Mouse (Mus musculus): ENCODE results near the gene Bsg. TPM values are rescaled to one million over a fixed set of nuclear protein-coding genes. Genes with fewer than 3 reads are reported as not detected.
"Not testable (repeated sequence)": the region's sequence is repeated elsewhere in the genome, so short reads cannot be mapped to it uniquely, and the experiment has no call there.

The Bsg gene
- total RNA-seq, 2 experiments from 2014 or later: 650 to 673 TPM

- intact Hi-C loops (cut with DNase I): loop anchor here (5.0 kb wide), 1 partner anchor 89 kb away; no protein-coding TSS in a partner anchor
- no peak for DNase-seq (ENCODE audit: low spot score in 2 of 2)
These were observed 5.8 kb upstream of the Bsg start for GRCm38 (mm10) chr10:79698459-79698858.

GRCm38 (mm10) chr10:79700676-79701075, 3.6 kb upstream of the Bsg start:
- intact Hi-C loops (cut with DNase I): no loop called here
- no peak for DNase-seq (ENCODE audit: low spot score in 2 of 2)

GRCm38 (mm10) chr10:79701443-79702129, 2.7 kb upstream of the Bsg start:
- DNase-seq (ENCODE audit: low spot score in 2 of 2): no peak
- intact Hi-C loops (cut with DNase I): no loop called here

- DNase-seq (ENCODE audit: low spot score in 2 of 2); intact Hi-C loops (cut with DNase I): not testable (repeated sequence)
These were observed 1.3 kb upstream of the Bsg start for GRCm38 (mm10) chr10:79702970-79703369.

GRCm38 (mm10) chr10:79703541-79703940, 750 bp upstream of the Bsg start:
- intact Hi-C loops (cut with DNase I): no loop called here
- DNase-seq (ENCODE audit: low spot score in 2 of 2): no peak

- DNase-seq (ENCODE audit: low spot score in 2 of 2): no peak
- intact Hi-C loops (cut with DNase I): loop anchor here (1.0 kb wide), 1 partner anchor 62 kb away; no protein-coding TSS in a partner anchor
These were observed 674 bp downstream of the Bsg start for GRCm38 (mm10) chr10:79704970-79705360.

- DNase-seq (ENCODE audit: low spot score in 2 of 2): no peak
- intact Hi-C loops (cut with DNase I): no loop called here
These were observed 1.7 kb downstream of the Bsg start for GRCm38 (mm10) chr10:79705951-79706350.

GRCm38 (mm10) chr10:79706406-79707094, 2.3 kb downstream of the Bsg start:
- DNase-seq (ENCODE audit: low spot score in 2 of 2): no peak
- intact Hi-C loops (cut with DNase I): no loop called here

GRCm38 (mm10) chr10:79707162-79707561, 2.9 kb downstream of the Bsg start:
- DNase-seq (ENCODE audit: low spot score in 2 of 2): no peak

GRCm38 (mm10) chr10:79707759-79708158, 3.5 kb downstream of the Bsg start:
- no peak for DNase-seq (ENCODE audit: low spot score in 2 of 2)
- intact Hi-C loops (cut with DNase I): no loop called here

More at GRCm38 (mm10) chr10:79707162-79707561, 2.9 kb downstream of the Bsg start:
- intact Hi-C loops (cut with DNase I): no loop called here

GRCm38 (mm10) chr10:79708668-79709067, 4.4 kb downstream of the Bsg start:
- intact Hi-C loops (cut with DNase I): no loop called here

GRCm38 (mm10) chr10:79709307-79709706, 5.0 kb downstream of the Bsg start:
- intact Hi-C loops (cut with DNase I): no loop called here
- DNase-seq (ENCODE audit: low spot score in 2 of 2): no peak

More at GRCm38 (mm10) chr10:79708668-79709067, 4.4 kb downstream of the Bsg start:
- no peak for DNase-seq (ENCODE audit: low spot score in 2 of 2)

GRCm38 (mm10) chr10:79712029-79712428, 7.7 kb downstream of the Bsg start:
- no peak for DNase-seq (ENCODE audit: low spot score in 2 of 2)
- intact Hi-C loops (cut with DNase I): no loop called here

- intact Hi-C loops (cut with DNase I): no loop called here
- peak; percentile 73 to 84 for DNase-seq (ENCODE audit: low spot score in 2 of 2)
These were observed 8.3 kb downstream of the Bsg start for GRCm38 (mm10) chr10:79712499-79713126.

GRCm38 (mm10) chr10:79713163-79713562, 8.9 kb downstream of the Bsg start:
- intact Hi-C loops (cut with DNase I): no loop called here
- no peak for DNase-seq (ENCODE audit: low spot score in 2 of 2)

- intact Hi-C loops (cut with DNase I): no loop called here
- DNase-seq (ENCODE audit: low spot score in 2 of 2): no peak
These were observed 10.7 kb downstream of the Bsg start for GRCm38 (mm10) chr10:79714996-79715395.

- intact Hi-C loops (cut with DNase I): no loop called here
- DNase-seq (ENCODE audit: low spot score in 2 of 2): no peak
These were observed 12.1 kb downstream of the Bsg start, which contains the start of gene Hcn2 for GRCm38 (mm10) chr10:79716254-79716987. Gene Hcn2, plus strand, starts transcription at chr10:79716634.

GRCm38 (mm10) chr10:79716988-79717355, 12.7 kb downstream of the Bsg start:
- DNase-seq (ENCODE audit: low spot score in 2 of 2): peak; percentile 61 to 66
- intact Hi-C loops (cut with DNase I): no loop called here

GRCm38 (mm10) chr10:79717640-79718357, 13.5 kb downstream of the Bsg start:
- intact Hi-C loops (cut with DNase I): no loop called here

More at GRCm38 (mm10) chr10:79717640-79718357, 13.5 kb downstream of the Bsg start:
- DNase-seq (ENCODE audit: low spot score in 2 of 2): no peak

Measured in left cerebral cortex, postnatal 25 days (tissue).